Comparison of ENCODE assay signal across 8 mouse cellular contexts in genomic region chr5:109555676-109556571, GRCm38 (mm10). TPM values are rescaled to one million over a fixed set of nuclear protein-coding genes. Genes with fewer than 3 reads are reported as not detected.
DNase-seq lines count a peak whose midpoint lies in the region; ATAC-seq lines count a peak whose summit lies in the region.

No protein-coding gene starts in this region.

- H3K36me3 ChIP-seq in heart, embryonic 15.5 days = peaks cover 11% of the 10 kb centered on the region; the same call in 1 of the 2 replicates
- peaks cover 4% of the 10 kb centered on the region; the same call in 1 of the 2 replicates for H3K36me3 ChIP-seq in macrophage (ENCODE audit: inconsistent target)

- 69% methylated on average over 54 of the region's 54 CpGs for WGBS in heart, embryonic 15.5 days
- 93% methylated on average over 49 of the region's 54 CpGs for WGBS in macrophage (ENCODE audit: missing documents)

- 0 out of 2 replicates have a peak, but pooled peaks cover 4% of the 10 kb centered on the region for H3K4me1 ChIP-seq in heart, embryonic 15.5 days (replicated peaks)

- no peaks in the 10 kb centered on the region for H3K27me3 ChIP-seq in heart, embryonic 15.5 days

- peak; percentile 76 to 77 for DNase-seq in adrenal gland, adult (ENCODE audit: inconsistent age in 2 of 2, low spot score in 1 of 2)
- DNase-seq in adrenal gland, postnatal 4 days (ENCODE audit: low spot score in 2 of 2) = no peak
- peak; percentile 47 for DNase-seq in CD4-positive helper T cell, adult 2 months (ENCODE audit: low read depth, low spot score)
- DNase-seq in cerebellum, postnatal 36 days = peak; percentile 34 to 35
- peak; percentile 59 to 64 for DNase-seq in layer of hippocampus, adult 8-10 months (ENCODE audit: low spot score in 2 of 2)
- peak; percentile 85 for DNase-seq in testis, postnatal 14 days (ENCODE audit: low spot score)

- H3K9ac ChIP-seq in heart, embryonic 15.5 days = no peak overlapping the region

- H3K4me2 ChIP-seq in heart, embryonic 15.5 days = peak overlapping the region; percentile 79

- H3K9me3 ChIP-seq in heart, embryonic 15.5 days (replicated peaks) = peaks cover 27% of the 10 kb centered on the region

- no peak for ATAC-seq in heart, embryonic 15.5 days (replicated peaks; ENCODE audit: insufficient number of reproducible peaks, insufficient read depth, low FRiP score, low read depth)

- peak overlapping the region; percentile 96 for H3K27ac ChIP-seq in heart, embryonic 15.5 days
- peak overlapping the region; percentile 74 for H3K27ac ChIP-seq in macrophage

- peak overlapping the region; percentile 73 for H3K4me3 ChIP-seq in heart, embryonic 15.5 days
- H3K4me3 ChIP-seq in macrophage (ENCODE audit: inconsistent target) = peak overlapping the region; percentile 12; the same call in 1 of the 2 replicates

- H3K79me2 ChIP-seq in macrophage (ENCODE audit: inconsistent target) = no peaks in the 10 kb centered on the region

RNA-seq across cellular contexts. Expression of gene Crlf2, which starts 2.9 kb away (rescaled TPM):
- 10 to 100 TPM; 31.6 to 36.4 TPM for total RNA-seq in adrenal gland, postnatal 4 days (2021)
- 8.0 and 11.1 TPM in 2 replicates for polyA plus RNA-seq in heart, embryonic 15.5 days (2015; fragmentation: Nextera tagmentation; extraction: Ambion mirVana)
- 10 to 100 TPM; 25.7 to 42.9 (median 33.2) TPM for total RNA-seq in layer of hippocampus, adult 8-10 months (2022)
- total RNA-seq in macrophage (2018; cell fraction: chromatin; rRNA removed) = 100 to 1,000 TPM in 1 of 26 experiments, 10 to 100 TPM in 25; 29.0 to 142 (median 59.0) TPM
- total RNA-seq in macrophage (2018; cell fraction: cytosol; rRNA removed) = 100 to 1,000 TPM in 25 of 26 experiments, 10 to 100 TPM in 1; 78.0 to 212 (median 141) TPM
- 100 to 1,000 TPM in 25 of 26 experiments, 10 to 100 TPM in 1; 97.1 to 292 (median 175) TPM for total RNA-seq in macrophage (2018; cell fraction: nucleus; rRNA removed)
- polyA plus RNA-seq in macrophage (2018) = 28.7 to 140 TPM (median 102 TPM) in 3 replicates

Comparison
In these comparisons a context has a peak if more than half of its experiments do, and no peak if none do; other contexts are left out.
1. DNase-seq: peak in adrenal gland, adult (2 of 2), CD4-positive helper T cell, adult 2 months (single experiment), cerebellum, postnatal 36 days (2 of 2), layer of hippocampus, adult 8-10 months (2 of 2) and testis, postnatal 14 days (single experiment); none in adrenal gland, postnatal 4 days (0 of 2).